Mouse (Mus musculus) adipocyte (in vitro differentiated cells): ENCODE measurements around the gene Tnfrsf13c.

Source experiments
- DNase-seq: peaks from one replicate; pipeline ENCODE4 v3.0.0-alpha.2; 2016; ENCODE audit warnings: low spot score

The Tnfrsf13c gene

DNA sequence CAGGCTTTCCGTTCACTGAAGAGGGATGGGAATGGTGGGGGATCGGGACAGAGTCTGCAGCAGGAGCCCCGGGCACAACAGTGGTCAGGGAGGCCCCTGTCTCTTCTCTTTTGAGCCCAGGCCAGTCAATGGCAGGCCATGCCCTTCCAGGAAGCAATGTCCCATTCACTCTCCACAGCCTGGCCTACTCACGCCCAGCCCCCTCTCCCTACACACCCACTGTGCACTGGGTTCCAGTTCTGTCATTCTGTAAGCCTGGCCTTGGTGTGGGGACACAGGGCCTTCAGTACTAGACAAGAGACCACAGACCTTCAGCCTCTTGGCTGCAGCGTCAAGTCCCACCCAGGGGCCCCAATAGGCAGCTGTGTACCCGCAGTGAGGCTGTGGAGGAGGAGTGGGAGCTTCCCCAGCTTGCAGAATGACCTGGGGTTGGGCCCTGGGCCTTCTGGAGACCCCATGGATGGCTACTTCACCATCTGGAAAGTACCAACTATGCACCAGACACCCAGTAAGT, 6.0 kb upstream of the Tnfrsf13c start:
- no peak for DNase-seq

GRCm38 (mm10) chr15:82229542-82230045, 5.4 kb upstream of the Tnfrsf13c start:
- DNase-seq: no peak

DNA sequence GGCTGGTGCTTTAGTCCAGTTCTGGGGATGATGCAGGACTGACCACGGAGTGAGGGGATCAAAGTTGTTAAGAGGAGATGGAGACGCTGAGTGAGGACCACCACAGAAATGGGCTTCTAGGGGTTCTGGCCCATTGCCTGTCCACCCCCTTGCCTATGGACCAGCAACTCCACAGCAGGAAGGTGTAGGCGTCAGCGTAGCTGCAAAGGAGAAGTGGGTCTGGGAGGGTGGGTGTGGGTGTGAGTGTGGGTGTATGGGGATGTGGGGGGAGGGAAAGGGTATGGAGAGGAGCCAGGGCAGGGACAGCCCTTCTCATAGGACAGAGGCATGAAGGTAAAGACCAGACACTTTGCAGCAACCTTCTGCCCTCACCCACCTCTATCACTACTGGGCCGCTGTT, 1.6 kb upstream of the Tnfrsf13c start:
- DNase-seq: no peak

DNA sequence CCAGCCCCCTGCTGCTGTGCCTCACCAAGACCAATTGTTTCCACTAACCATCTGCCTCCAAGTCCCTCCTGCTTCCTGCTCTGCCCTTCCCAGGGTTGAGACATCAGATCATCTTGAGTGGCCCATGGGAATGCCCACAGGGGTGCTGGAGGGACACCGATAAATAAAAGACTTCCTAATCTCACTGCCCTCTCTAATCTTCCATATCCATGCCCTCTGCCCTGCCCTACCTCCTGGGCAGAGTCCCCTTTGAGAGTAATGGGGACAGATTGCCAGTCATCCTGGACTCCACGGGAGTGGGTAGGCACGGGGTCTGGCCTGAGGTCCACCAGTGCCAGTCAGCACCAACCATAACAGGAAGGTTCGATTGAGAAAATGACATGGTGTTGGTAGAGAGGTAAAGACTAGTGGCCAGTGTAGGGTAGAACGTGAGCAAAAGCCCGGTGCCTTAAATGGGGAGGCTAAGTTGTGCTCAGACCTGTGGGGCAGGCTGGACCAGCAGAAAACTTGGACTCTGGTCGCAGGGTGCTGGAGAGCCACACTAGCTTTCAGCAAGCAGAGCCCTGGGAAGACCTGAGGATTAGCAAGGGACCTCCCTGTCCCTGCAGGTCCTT, 540 bp upstream of the Tnfrsf13c start:
- DNase-seq: no peak

DNA sequence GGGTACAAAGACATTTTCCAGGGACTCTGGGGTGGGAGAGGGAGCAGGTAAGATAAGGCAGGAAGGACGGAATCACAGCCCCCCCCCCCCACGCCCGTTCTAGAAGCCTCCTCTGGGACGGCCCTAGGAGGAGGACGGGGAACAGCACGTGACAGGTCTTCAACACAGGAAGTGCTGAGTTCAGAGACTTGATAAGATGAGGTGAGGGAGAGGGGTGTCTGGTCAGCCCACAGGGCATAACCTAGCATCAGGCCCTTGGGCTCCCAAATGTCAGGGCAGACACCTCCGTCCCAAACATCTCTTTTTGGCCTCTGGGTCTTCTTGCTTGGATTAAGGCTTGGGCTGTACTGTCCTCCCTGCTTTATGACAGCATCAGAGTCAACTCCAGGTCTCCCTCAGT, 918 bp downstream of the Tnfrsf13c start:
- DNase-seq: no peak

DNA sequence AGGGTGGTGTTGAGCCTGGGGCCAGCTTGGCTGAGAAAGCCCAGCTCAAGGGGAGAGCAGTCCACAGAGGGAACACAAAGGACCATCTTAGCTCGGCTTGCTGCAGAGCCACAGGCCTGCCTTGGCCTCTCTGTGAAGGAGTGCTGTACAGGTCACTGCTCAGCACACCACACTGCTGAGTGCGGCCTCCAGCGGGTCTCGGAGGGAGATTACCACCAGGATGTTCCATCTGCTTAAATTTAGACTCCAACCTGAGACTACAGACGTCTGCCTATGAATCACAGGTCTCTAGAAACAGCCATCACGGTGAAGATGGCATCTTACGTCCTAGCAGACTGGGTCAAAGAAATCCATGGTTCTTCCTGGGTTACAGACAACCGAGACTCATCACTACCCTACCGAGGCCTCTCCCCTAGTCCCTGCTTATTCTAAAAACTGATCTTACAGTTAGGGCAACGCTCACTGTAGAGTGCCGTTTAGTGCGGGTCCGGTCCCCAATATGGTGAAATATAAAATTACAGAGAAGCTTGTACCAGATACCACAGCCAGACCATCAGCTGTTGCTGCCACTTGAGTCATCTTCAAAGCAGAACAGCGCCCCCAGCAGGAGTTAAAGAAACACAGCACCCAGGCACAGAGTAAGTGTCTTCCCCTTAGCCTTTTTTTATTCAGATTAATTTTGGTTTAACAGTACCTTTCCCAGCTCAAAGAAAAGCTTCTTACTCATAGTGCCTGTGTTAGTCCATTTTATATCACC, 2.9 kb downstream of the Tnfrsf13c start:
- DNase-seq: no peak

DNA sequence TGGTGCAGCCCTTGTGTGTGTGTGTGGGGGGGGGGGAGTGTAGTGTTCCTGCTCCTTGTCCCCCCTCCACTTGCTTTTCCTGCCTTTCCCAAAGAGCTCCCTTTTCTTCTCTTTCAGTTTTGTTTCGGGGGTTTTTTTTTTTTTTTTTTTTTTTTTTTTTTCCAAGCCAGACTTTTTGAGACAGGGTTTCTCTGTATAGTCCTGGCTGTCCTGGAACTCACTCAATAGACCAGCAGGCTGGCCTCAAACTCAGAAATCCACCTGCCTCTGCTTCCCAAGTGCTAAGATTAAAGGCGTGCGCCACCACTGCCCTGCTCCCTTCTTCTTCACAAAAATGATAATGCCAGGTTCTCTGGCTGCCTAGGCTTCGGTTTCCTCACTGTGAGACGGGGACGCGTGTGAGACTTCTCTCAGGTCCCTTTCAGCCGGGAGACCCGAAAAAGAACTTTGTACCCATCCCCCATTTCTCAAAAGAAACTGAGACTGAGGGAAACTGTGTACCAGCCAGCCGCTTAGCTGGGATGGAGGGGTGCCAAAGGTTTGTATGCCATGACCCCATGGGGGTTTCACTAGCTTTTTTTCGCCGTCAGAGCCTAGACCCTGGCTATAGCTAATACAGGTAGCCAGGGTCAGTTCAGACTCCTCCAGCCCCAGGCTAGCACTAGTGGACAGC, 4.0 kb downstream of the Tnfrsf13c start:
- no peak for DNase-seq

GRCm38 (mm10) chr15:82218778-82219666, 5.1 kb downstream of the Tnfrsf13c start:
- DNase-seq: no peak

- DNase-seq: no peak
Observed at GRCm38 (mm10) chr15:82217980-82218379, 6.2 kb downstream of the Tnfrsf13c start.

- no peak for DNase-seq
Observed at GRCm38 (mm10) chr15:82217039-82217438, 7.1 kb downstream of the Tnfrsf13c start.

DNA sequence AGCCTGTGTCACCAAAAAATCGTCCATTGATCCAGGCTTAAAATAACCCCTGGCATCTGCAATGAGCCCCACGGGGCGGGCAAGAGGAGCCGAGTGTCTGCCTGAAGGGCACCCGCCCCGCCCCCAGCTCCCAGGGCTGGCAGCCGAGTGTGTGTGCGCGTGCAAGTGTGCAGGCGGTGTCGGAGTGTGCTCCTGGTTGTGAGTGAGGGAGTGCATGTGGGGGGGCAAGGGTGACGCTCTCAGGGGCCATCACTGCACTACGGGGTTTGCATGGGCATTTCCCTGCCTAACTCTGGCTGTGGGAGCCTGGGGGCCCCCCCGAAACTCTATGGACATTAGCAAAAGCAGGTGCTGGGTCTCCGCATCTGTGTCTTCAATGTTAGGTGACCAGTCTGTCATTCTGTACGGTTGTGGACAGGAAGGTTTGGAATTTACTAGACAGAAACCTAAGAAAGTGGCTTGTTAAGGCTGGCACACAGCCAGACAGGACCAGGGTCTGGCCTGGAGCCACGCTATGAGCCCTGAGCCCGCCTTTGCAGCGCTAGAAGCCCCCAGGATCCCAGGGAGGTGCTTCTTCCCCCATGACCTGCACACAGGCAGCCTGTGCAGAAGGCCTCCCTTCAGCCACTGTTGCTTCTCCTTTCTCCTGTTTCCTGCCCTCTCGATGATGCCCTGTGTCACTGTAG, 7.9 kb downstream of the Tnfrsf13c start:
- DNase-seq: no peak

DNA sequence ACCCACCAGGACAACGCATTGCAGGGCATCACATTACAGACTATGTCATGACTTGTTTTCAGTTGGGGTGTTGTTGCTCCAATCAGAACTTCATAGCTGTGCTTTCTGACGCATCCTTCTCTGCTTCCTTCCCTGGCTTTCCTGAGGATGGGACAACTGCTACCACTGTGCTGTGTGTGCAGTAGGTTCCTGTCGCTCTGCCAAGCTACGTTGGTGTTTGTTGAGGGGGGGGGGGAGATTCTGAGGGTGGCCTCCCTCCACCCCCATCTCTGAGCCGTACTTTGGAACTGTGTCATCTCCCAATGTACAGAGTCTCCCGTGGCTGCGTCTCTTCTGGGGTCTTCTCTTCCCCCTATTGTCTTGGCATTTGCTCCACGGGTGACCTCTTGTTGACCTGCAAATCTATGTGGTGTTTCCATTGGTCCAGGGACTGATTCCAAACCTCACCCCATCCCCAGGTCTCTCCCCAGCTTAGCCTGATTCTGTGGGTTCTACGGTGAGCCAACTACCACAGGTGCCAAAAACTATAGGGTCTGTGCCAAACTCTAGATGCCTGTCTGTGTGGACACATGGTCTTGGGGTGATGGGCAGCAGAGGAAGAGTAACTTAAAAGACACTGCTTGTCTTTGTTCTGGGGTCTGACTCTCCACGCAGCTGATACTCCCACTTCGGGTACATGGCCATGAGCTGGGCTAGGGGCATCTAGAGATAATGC, 8.7 kb downstream of the Tnfrsf13c start:
- no peak for DNase-seq

- no peak for DNase-seq
Observed at GRCm38 (mm10) chr15:82213222-82213621, 10.9 kb downstream of the Tnfrsf13c start.

- DNase-seq: no peak
Observed at GRCm38 (mm10) chr15:82212752-82213063, 11.5 kb downstream of the Tnfrsf13c start, which contains the start of gene Shisa8. Gene Shisa8, minus strand, starts transcription at chr15:82212815.

GRCm38 (mm10) chr15:82211911-82212751, 12.0 kb downstream of the Tnfrsf13c start:
- no peak for DNase-seq

DNA sequence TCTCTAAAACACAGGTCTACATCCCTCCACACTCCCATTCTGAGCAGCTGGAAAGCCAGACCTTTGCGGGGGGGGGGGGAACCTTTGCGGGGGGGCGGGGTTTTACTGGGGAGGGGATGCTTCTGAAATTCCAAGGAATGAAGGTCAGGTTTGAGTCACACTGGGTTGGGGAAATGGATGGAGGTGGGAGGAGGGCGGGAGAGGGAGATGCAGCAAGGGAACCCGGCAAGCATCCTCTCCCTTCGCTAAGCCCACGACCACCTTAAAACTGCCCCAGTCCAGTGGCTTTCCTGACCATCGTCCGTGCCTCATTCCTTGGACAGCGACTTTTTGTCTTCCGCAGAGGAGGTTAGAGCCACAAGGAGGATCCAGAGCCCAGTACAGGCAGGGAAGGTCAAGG, 12.9 kb downstream of the Tnfrsf13c start:
- DNase-seq: no peak

DNA sequence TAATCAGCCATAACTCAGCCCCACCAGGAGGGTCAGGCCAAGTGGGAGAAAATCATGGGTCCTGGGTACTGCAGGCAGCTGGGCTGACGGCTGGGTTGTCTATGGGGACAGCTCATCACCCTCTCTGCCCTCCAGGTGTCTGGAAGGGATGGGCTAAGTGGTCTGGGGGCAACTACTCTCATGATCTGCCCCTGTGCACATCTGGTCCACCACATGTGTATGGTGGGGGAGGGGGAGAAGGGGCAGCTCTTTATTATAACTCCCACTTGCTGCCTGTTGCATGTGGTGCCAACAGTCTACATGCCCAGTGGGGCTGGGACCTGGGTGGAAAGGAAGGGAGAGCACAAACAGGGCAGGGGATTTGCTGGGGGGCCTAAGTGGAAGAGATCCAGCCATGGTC, 13.4 kb downstream of the Tnfrsf13c start:
- no peak for DNase-seq

DNA sequence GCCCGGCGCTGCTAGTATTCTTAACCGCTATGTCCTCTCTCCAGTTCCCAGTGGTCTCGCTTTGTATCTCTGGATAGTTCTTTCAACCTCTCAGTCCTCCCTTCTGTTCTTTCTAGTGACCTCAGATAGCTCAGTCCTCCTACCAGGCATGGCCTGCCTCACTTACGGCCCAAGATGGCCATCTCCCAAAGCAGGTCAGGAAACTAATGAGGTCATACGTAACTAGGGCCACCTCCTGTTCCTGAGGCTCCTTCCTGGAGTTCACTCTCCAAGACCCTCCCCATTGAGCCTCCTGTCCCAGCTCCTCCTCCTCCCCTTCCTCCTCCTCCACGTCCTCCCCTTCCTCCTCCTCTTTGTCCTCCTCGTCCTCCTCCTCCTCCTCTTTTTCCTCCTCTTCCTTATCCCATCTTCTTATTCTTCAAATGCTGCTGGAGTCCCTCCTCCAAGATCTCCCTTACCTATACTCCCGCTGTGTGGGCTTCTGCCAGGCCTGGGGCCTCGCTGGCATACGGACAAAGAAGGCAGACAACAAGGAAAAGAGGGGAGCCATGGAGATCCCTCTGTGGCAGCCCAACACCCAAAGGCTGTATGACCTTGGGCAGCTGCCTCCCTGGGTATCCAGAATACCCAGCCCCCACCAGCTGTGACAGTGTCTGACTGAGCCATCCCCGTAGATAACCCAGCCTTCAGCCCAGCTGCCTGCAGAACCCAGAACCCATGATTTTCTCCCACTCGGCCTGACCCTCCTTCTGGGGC, 14.7 kb downstream of the Tnfrsf13c start:
- no peak for DNase-seq

- DNase-seq: no peak
Observed at GRCm38 (mm10) chr15:82208307-82208706, 15.9 kb downstream of the Tnfrsf13c start.
